Mouse (Mus musculus) kidney, adult 2 months (tissue): ENCODE results near the gene Vwa8. TPM values are rescaled to one million over a fixed set of nuclear protein-coding genes. Genes with fewer than 3 reads are reported as not detected.

ENCODE experiments used
- DNase-seq: peaks from one replicate; pipeline ENCODE4 v3.0.0; 2021
- H3K27ac ChIP-seq: fragments of 200-500 bp; 2 replicates; pipeline ENCODE4 v1.5.1; 2012; ENCODE audit warnings: low read depth, low read length, control low read depth, inconsistent platforms; ENCODE audit not compliant: insufficient read depth
- H3K27me3 ChIP-seq: fragments of 200-500 bp; replicated peaks from 2 replicates; pipeline ENCODE4 v1.6.1; 2012; ENCODE audit warnings: mild to moderate bottlenecking, moderate library complexity, low read length, inconsistent platforms; ENCODE audit not compliant: control insufficient read depth, insufficient read depth
- H3K36me3 ChIP-seq: fragments of 200-500 bp; 2 replicates; pipeline ENCODE4 v1.6.1; 2012; ENCODE audit warnings: mild to moderate bottlenecking, moderate library complexity, low read length, inconsistent platforms; ENCODE audit not compliant: control insufficient read depth, insufficient read depth
- H3K4me1 ChIP-seq: fragments of 200-500 bp; 2 replicates; pipeline ENCODE4 v1.6.1; 2011; ENCODE audit warnings: low read length; ENCODE audit not compliant: control insufficient read depth, insufficient read depth
- H3K4me3 ChIP-seq: fragments of 200-500 bp; 2 replicates; pipeline ENCODE4 v1.5.1; 2011; ENCODE audit warnings: mild to moderate bottlenecking, low read depth, low read length, control low read depth; ENCODE audit not compliant: insufficient read depth
- CTCF ChIP-seq: fragments of 200-500 bp; conservative IDR thresholded peaks from 2 replicates; pipeline ENCODE4 v1.5.1; 2011; ENCODE audit warnings: low read depth, mild to moderate bottlenecking, control low read depth, low read length, moderate library complexity, mixed read lengths; ENCODE audit not compliant: insufficient read depth, insufficient read length
- POLR2A ChIP-seq: fragments of 200-500 bp; IDR thresholded peaks from one replicate; pipeline ENCODE4 v1.6.1; 2011; ENCODE audit warnings: low read depth, low read length, control low read depth
- WGBS: fragments of 180-500 bp; shearing (Covaris S2); methylation state at CpG from one replicate; pipeline ENCODE4 v1.1.7; 2018; 5-methylcytosine and 5-hydroxymethylcytosine counted together
- polyA plus RNA-seq: library from polyadenylated mRNA; depleted of rRNA; stranded (reverse); fragments of >200 nt; gene quantifications from 2 replicates; pipeline ENCODE4 v1.2.3, GENCODE M21; 2012

Vwa8 gene
- polyA plus RNA-seq, 1 experiment = 78.0 TPM

DNA sequence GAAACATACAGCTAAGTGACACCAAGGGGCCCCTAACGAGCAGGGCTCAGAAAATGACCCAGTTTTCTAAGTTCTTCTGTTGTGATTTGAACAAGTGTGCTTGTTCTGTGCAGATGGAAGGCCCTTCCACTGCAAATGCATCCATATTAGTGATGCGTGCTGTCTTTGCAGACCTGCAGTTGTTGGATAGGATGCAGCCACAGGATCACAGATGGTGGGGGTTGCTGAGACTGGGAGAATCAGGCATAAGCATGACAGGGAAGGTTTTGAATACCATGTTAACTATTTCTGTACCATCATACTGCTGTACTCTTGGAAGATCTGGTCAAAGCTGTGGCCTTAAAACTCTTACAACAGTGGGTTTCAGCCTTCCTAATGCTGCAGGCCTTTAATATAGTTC is 83.2 kb downstream of the Vwa8 start:
- no peak for TF ChIP-seq POLR2A
- no peak for TF ChIP-seq CTCF
- WGBS = 83% methylated on average over 2 of the region's 2 CpGs
- no peak for DNase-seq

DNA sequence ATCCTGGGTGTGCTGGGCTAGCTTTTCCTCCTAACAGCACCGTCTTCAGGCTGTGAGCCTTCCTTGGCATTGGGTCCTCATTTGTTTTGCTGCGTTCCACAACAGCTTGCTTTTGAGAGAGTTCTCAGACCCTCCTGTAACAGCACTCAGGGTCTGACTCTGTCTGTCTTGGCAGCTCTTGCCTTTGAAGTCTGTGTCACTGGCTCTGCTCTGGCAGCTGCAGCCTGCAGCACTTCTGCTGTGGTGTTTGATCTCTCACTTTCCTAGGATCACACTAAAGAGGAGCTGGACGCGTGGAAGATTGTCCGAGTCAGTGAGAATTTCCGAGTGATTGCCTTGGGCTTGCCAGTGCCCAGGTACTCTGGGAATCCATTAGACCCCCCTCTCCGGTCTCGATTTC is 84.5 kb downstream of the Vwa8 start:
- H3K4me1 ChIP-seq = no peaks in the 10 kb centered on the region
- H3K27ac ChIP-seq = no peak overlapping the region
- no peak overlapping the region for H3K4me3 ChIP-seq
- TF ChIP-seq CTCF (no peak), POLR2A (no peak)
- no peak for DNase-seq
- H3K36me3 ChIP-seq = peaks cover 6% of the 10 kb centered on the region
- 75% methylated on average over 8 of the region's 8 CpGs for WGBS
- no peaks in the 10 kb centered on the region for H3K27me3 ChIP-seq

More for the DNA sequence above, 83.2 kb downstream of the Vwa8 start:
- Histone ChIP-seq H3K4me3 (no peak overlapping the region), H3K36me3 (peaks cover 3% of the 10 kb centered on the region), H3K4me1 (no peaks in the 10 kb centered on the region), H3K27me3 (no peaks in the 10 kb centered on the region), H3K27ac (no peak overlapping the region)

GRCm38 (mm10) chr14:78934596-78934995 is 85.7 kb downstream of the Vwa8 start:
- 75% methylated on average over 6 of the region's 6 CpGs for WGBS
- no peaks in the 10 kb centered on the region for H3K27me3 ChIP-seq
- no peaks in the 10 kb centered on the region for H3K4me1 ChIP-seq
- H3K27ac ChIP-seq = no peak overlapping the region
- TF ChIP-seq POLR2A = no peak
- TF ChIP-seq CTCF = no peak
- no peak for DNase-seq
- H3K4me3 ChIP-seq = no peak overlapping the region
- peaks cover 6% of the 10 kb centered on the region for H3K36me3 ChIP-seq

- peaks cover 6% of the 10 kb centered on the region for H3K36me3 ChIP-seq
- TF ChIP-seq CTCF (no peak), POLR2A (no peak)
- H3K27me3 ChIP-seq = no peaks in the 10 kb centered on the region
- WGBS = 58% methylated on average over 3 of the region's 3 CpGs
- H3K27ac ChIP-seq = no peak overlapping the region
- no peaks in the 10 kb centered on the region for H3K4me1 ChIP-seq
- H3K4me3 ChIP-seq = no peak overlapping the region
- no peak for DNase-seq
Measured at GRCm38 (mm10) chr14:78935796-78936195, 86.9 kb downstream of the Vwa8 start.

DNA sequence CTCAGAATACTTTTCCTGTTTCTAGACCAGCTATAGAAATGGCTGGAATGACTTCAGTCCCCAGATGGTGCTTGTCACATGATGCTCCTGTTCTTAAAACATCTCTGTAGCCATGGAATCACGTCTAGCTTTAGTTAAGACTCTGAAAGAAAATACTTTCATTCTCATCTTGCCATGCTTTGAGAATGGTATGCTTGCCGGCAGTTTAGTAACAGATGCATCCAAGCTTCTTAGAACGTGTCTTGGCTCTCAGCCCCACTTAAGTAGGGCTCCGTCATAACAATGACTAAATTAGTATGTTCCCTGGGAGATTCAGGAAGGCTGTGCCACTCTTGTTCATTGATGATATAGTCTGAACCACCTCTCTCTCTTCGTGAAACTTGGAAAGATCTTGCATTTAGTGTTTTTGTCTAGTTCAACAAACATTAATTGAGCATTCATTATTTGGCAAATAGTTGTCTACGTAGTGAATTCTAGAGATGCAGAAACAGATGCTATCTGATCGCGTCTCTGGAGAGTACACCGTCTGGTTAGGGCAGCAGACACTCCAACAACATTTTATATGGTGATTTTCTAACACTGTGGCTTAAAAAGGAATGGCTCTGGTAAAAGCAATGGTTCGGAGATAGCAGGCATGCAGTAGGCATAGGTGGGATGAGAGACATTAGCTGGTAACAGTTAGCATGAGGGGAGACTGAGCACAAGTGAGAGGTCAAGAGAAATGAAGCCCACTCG is 93.1 kb downstream of the Vwa8 start:
- no peak for TF ChIP-seq CTCF
- no peak for TF ChIP-seq POLR2A
- Histone ChIP-seq H3K4me1 (no peaks in the 10 kb centered on the region; the same call in 1 of the 2 replicates), H3K27ac (no peak overlapping the region), H3K4me3 (no peak overlapping the region), H3K27me3 (no peaks in the 10 kb centered on the region), H3K36me3 (peaks cover 2% of the 10 kb centered on the region; the same call in 1 of the 2 replicates)
- no peak for DNase-seq
- 80% methylated on average over 11 of the region's 11 CpGs for WGBS

- TF ChIP-seq POLR2A = no peak
- TF ChIP-seq CTCF = no peak
- no peaks in the 10 kb centered on the region for H3K4me1 ChIP-seq
- H3K27me3 ChIP-seq = no peaks in the 10 kb centered on the region
- H3K4me3 ChIP-seq = no peak overlapping the region
- 52% methylated on average over 2 of the region's 2 CpGs for WGBS
- H3K36me3 ChIP-seq = no peaks in the 10 kb centered on the region; the same call in 1 of the 2 replicates
- H3K27ac ChIP-seq = no peak overlapping the region
- DNase-seq = no peak
Measured at GRCm38 (mm10) chr14:78955745-78956144, 106.9 kb downstream of the Vwa8 start.

DNA sequence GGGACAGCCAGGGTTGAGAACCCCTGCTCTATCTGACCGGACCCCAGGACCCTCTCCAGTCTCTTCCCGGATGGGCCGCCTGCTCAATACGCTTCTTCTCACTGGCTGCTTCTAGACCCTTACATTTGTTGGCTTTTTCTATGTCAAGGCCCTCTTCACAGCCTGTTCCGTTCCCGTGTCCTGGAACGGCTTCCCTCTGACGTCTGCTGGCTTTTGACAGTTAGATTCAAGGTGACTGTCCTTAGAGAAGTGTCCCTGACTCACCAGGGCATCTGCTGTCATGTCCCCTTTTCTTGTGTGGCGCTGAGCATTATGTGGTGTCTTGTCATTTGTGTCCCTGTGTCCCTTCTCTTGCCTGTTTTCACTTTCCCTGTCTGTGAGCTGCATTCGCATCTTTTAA is 121.8 kb downstream of the Vwa8 start:
- no peaks in the 10 kb centered on the region for H3K4me1 ChIP-seq
- TF ChIP-seq POLR2A = no peak
- no peak for TF ChIP-seq CTCF
- no peak overlapping the region for H3K4me3 ChIP-seq
- WGBS = 96% methylated on average over 10 of the region's 10 CpGs
- no peaks in the 10 kb centered on the region for H3K27me3 ChIP-seq
- H3K27ac ChIP-seq = no peak overlapping the region
- no peak for DNase-seq
- peaks cover 3% of the 10 kb centered on the region for H3K36me3 ChIP-seq

GRCm38 (mm10) chr14:78972424-78972823 is 123.6 kb downstream of the Vwa8 start:
- no peak for TF ChIP-seq POLR2A
- no peaks in the 10 kb centered on the region for H3K36me3 ChIP-seq
- no peak for DNase-seq
- no peaks in the 10 kb centered on the region for H3K4me1 ChIP-seq
- WGBS = 25% methylated on average over 1 of the region's 1 CpGs
- H3K4me3 ChIP-seq = no peak overlapping the region
- no peak overlapping the region for H3K27ac ChIP-seq
- no peaks in the 10 kb centered on the region for H3K27me3 ChIP-seq
